Mouse (Mus musculus) kidney, embryonic 16.5 days (tissue): ENCODE results near the gene Nfx1. TPM values are rescaled to one million over a fixed set of nuclear protein-coding genes. Genes with fewer than 3 reads are reported as not detected.

ENCODE experiments used
- ATAC-seq: fragments of 200-750 bp; cut with Nextera tagmentation; 2 replicates; pipeline ENCODE4 v1.8.0; 2017; ENCODE audit warnings: moderate TSS enrichment; ENCODE audit not compliant: low FRiP score, low TSS enrichment
- H3K27ac ChIP-seq: fragments of 300-500 bp; sonication (generic); 2 replicates; pipeline ENCODE4 v1.5.1; 2014; ENCODE audit warnings: low read length
- H3K27me3 ChIP-seq: fragments of 300-500 bp; sonication (generic); 2 replicates; pipeline ENCODE4 v1.6.1; 2014; ENCODE audit warnings: low read length, control low read depth, mixed read lengths; ENCODE audit not compliant: insufficient read depth
- H3K36me3 ChIP-seq: fragments of 300-500 bp; sonication (generic); 2 replicates; pipeline ENCODE4 v1.6.1; 2014; ENCODE audit warnings: low read length, control low read depth, mixed read lengths; ENCODE audit not compliant: insufficient read depth
- H3K4me1 ChIP-seq: fragments of 300-500 bp; sonication (generic); 2 replicates; pipeline ENCODE4 v1.6.1; 2014; ENCODE audit warnings: low read length, control low read depth, mixed read lengths; ENCODE audit not compliant: insufficient read depth
- H3K4me2 ChIP-seq: fragments of 300-500 bp; sonication (generic); replicated peaks from 2 replicates; pipeline ENCODE4 v1.6.1; 2014; ENCODE audit warnings: low read depth, low read length
- H3K4me3 ChIP-seq: fragments of 300-500 bp; sonication (generic); 2 replicates; pipeline ENCODE4 v1.5.1; 2014; ENCODE audit warnings: mild to moderate bottlenecking, low read length
- H3K9ac ChIP-seq: fragments of 300-500 bp; sonication (generic); replicated peaks from 2 replicates; pipeline ENCODE4 v1.6.1; 2014; ENCODE audit warnings: low read length
- H3K9me3 ChIP-seq: fragments of 300-500 bp; sonication (generic); 2 replicates; pipeline ENCODE4 v1.6.1; 2016; ENCODE audit warnings: low read length, control low read depth
- WGBS: fragments of 180-500 bp; shearing (Covaris S2); extraction: QIAGEN DNeasy Blood & Tissue Kit; methylation state at CpG from one replicate; pipeline ENCODE4 v1.1.7; 2014; 5-methylcytosine and 5-hydroxymethylcytosine counted together
- polyA plus RNA-seq: library from polyadenylated mRNA; unstranded; fragments of >200 nt; fragmentation: Nextera tagmentation; extraction: Ambion mirVana; gene quantifications from 2 replicates; pipeline ENCODE4 v1.2.1, GENCODE M21; 2015

Nfx1 gene
- polyA plus RNA-seq, 1 experiment from 2014 or later = 92.0 TPM

- Histone ChIP-seq H3K4me2 (no peak overlapping the region), H3K9ac (no peak overlapping the region), H3K36me3 (no peaks in the 10 kb centered on the region), H3K4me1 (peaks cover 17% of the 10 kb centered on the region), H3K9me3 (no peaks in the 10 kb centered on the region), H3K4me3 (no peak overlapping the region), H3K27ac (no peak overlapping the region), H3K27me3 (0 out of 2 replicates have a peak, but pooled peaks cover 2% of the 10 kb centered on the region)
- WGBS = 77% methylated on average over 7 of the region's 7 CpGs
- ATAC-seq = no peak
Measured at GRCm38 (mm10) chr4:41051781-41052180, 81.1 kb downstream of the Nfx1 start.

GRCm38 (mm10) chr4:41055111-41055510, 84.4 kb downstream of the Nfx1 start:
- Histone ChIP-seq H3K9ac (peak overlapping the region; percentile 47; the same call in 1 of the 2 replicates), H3K4me1 (peaks cover 25% of the 10 kb centered on the region), H3K27me3 (no peaks in the 10 kb centered on the region), H3K4me3 (peak overlapping the region; percentile 26), H3K9me3 (no peaks in the 10 kb centered on the region), H3K36me3 (no peaks in the 10 kb centered on the region), H3K4me2 (peak overlapping the region; percentile 49), H3K27ac (peak overlapping the region; percentile 91)
- 11% methylated on average over 13 of the region's 13 CpGs for WGBS
- ATAC-seq = peak; percentile 55

- 0 out of 2 replicates have a peak overlapping the region, but pooled peaks have one; percentile 34 for H3K9ac ChIP-seq
- H3K27ac ChIP-seq = peak overlapping the region; percentile 91
- no peak overlapping the region for H3K4me2 ChIP-seq
- no peaks in the 10 kb centered on the region for H3K27me3 ChIP-seq
- WGBS = 23% methylated on average over 1 of the region's 1 CpGs
- no peaks in the 10 kb centered on the region for H3K36me3 ChIP-seq
- no peak overlapping the region for H3K4me3 ChIP-seq
- ATAC-seq = 0 out of 2 replicates have a peak, but pooled peaks have one; percentile 46
- H3K4me1 ChIP-seq = peaks cover 25% of the 10 kb centered on the region
- H3K9me3 ChIP-seq = no peaks in the 10 kb centered on the region
Measured at GRCm38 (mm10) chr4:41056253-41056652, 85.5 kb downstream of the Nfx1 start.

GRCm38 (mm10) chr4:41056742-41057332, 86.1 kb downstream of the Nfx1 start:
- Histone ChIP-seq H3K4me3 (no peak overlapping the region), H3K36me3 (no peaks in the 10 kb centered on the region), H3K4me1 (peaks cover 25% of the 10 kb centered on the region), H3K9me3 (no peaks in the 10 kb centered on the region), H3K27ac (peak overlapping the region; percentile 91), H3K4me2 (no peak overlapping the region), H3K27me3 (no peaks in the 10 kb centered on the region), H3K9ac (peak overlapping the region; percentile 46; the same call in 1 of the 2 replicates)
- WGBS = 43% methylated on average over 7 of the region's 7 CpGs
- peak; percentile 72 for ATAC-seq

- H3K4me3 ChIP-seq = no peak overlapping the region
- H3K27ac ChIP-seq = peak overlapping the region; percentile 91
- H3K4me2 ChIP-seq = no peak overlapping the region
- H3K9me3 ChIP-seq = no peaks in the 10 kb centered on the region
- H3K36me3 ChIP-seq = no peaks in the 10 kb centered on the region
- 0 out of 2 replicates have a peak, but pooled peaks have one; percentile 14 for ATAC-seq
- peaks cover 25% of the 10 kb centered on the region for H3K4me1 ChIP-seq
- no peaks in the 10 kb centered on the region for H3K27me3 ChIP-seq
- WGBS = 36% methylated on average over 6 of the region's 9 CpGs
- peak overlapping the region; percentile 46; the same call in 1 of the 2 replicates for H3K9ac ChIP-seq
Measured at GRCm38 (mm10) chr4:41057361-41057760, 86.7 kb downstream of the Nfx1 start.

GRCm38 (mm10) chr4:41063351-41063750, 92.6 kb downstream of the Nfx1 start:
- H3K4me2 ChIP-seq = no peak overlapping the region
- 58% methylated on average over 3 of the region's 3 CpGs for WGBS
- H3K27ac ChIP-seq = peak overlapping the region; percentile 67
- H3K27me3 ChIP-seq = peaks cover 4% of the 10 kb centered on the region; the same call in 1 of the 2 replicates
- peak; percentile 73; the same call in 1 of the 2 replicates for ATAC-seq
- H3K36me3 ChIP-seq = no peaks in the 10 kb centered on the region
- peaks cover 10% of the 10 kb centered on the region; the same call in 1 of the 2 replicates for H3K4me1 ChIP-seq
- H3K9ac ChIP-seq = 0 out of 2 replicates have a peak overlapping the region, but pooled peaks have one; percentile 33
- no peaks in the 10 kb centered on the region for H3K9me3 ChIP-seq
- H3K4me3 ChIP-seq = no peak overlapping the region

GRCm38 (mm10) chr4:41063894-41064673, 93.4 kb downstream of the Nfx1 start:
- Histone ChIP-seq H3K4me3 (no peak overlapping the region), H3K27ac (peak overlapping the region; percentile 67), H3K36me3 (no peaks in the 10 kb centered on the region), H3K9ac (peak overlapping the region; percentile 33; the same call in 1 of the 2 replicates), H3K4me2 (peak overlapping the region; percentile 41), H3K4me1 (peaks cover 10% of the 10 kb centered on the region; the same call in 1 of the 2 replicates), H3K9me3 (no peaks in the 10 kb centered on the region), H3K27me3 (peaks cover 4% of the 10 kb centered on the region; the same call in 1 of the 2 replicates)
- 24% methylated on average over 16 of the region's 16 CpGs for WGBS
- ATAC-seq = no peak; the same call in 1 of the 2 replicates

- 86% methylated on average over 4 of the region's 4 CpGs for WGBS
Measured at GRCm38 (mm10) chr4:41065196-41065595, 94.5 kb downstream of the Nfx1 start.

GRCm38 (mm10) chr4:41071500-41072429, 101.1 kb downstream of the Nfx1 start:
- no peaks in the 10 kb centered on the region for H3K4me1 ChIP-seq
- H3K4me3 ChIP-seq = no peak overlapping the region
- no peaks in the 10 kb centered on the region for H3K27me3 ChIP-seq
- H3K27ac ChIP-seq = no peak overlapping the region
- 74% methylated on average over 14 of the region's 14 CpGs for WGBS
- no peaks in the 10 kb centered on the region for H3K9me3 ChIP-seq
- H3K9ac ChIP-seq = no peak overlapping the region
- no peak for ATAC-seq
- no peaks in the 10 kb centered on the region for H3K36me3 ChIP-seq
- H3K4me2 ChIP-seq = no peak overlapping the region

More at GRCm38 (mm10) chr4:41065196-41065595, 94.5 kb downstream of the Nfx1 start:
- Histone ChIP-seq H3K4me3 (no peak overlapping the region), H3K9me3 (no peaks in the 10 kb centered on the region), H3K4me1 (peaks cover 10% of the 10 kb centered on the region; the same call in 1 of the 2 replicates), H3K27me3 (peaks cover 4% of the 10 kb centered on the region; the same call in 1 of the 2 replicates), H3K4me2 (no peak overlapping the region), H3K9ac (no peak overlapping the region), H3K27ac (no peak overlapping the region), H3K36me3 (no peaks in the 10 kb centered on the region)
- no peak for ATAC-seq
